Mouse (Mus musculus) embryonic facial prominence, embryonic 11.5 days (tissue): Measurements from ENCODE around the gene Prkar2b. TPM values are rescaled to one million over a fixed set of nuclear protein-coding genes. Genes with fewer than 3 reads are reported as not detected.

Experiments used
- ATAC-seq: fragments of 200-750 bp; cut with Nextera tagmentation; replicated peaks from 2 replicates; pipeline ENCODE4 v1.8.0; 2017; ENCODE audit warnings: low read depth; ENCODE audit not compliant: insufficient number of reproducible peaks, low FRiP score, low TSS enrichment
- DNase-seq: peaks from one replicate; pipeline ENCODE4 v3.0.0-alpha.2; 2015; ENCODE audit warnings: low spot score
- H3K27ac ChIP-seq: fragments of 300-500 bp; sonication (generic); replicated peaks from 2 replicates; pipeline ENCODE4 v1.5.1; 2014; ENCODE audit warnings: mild to moderate bottlenecking, low read depth, low read length, control low read depth
- H3K27me3 ChIP-seq: fragments of 300-500 bp; sonication (generic); 2 replicates; pipeline ENCODE4 v1.6.1; 2014; ENCODE audit warnings: mild to moderate bottlenecking, low read length, moderate library complexity, mixed read lengths; ENCODE audit not compliant: control insufficient read depth, insufficient read depth
- H3K36me3 ChIP-seq: fragments of 300-500 bp; sonication (generic); replicated peaks from 2 replicates; pipeline ENCODE4 v1.6.1; 2014; ENCODE audit warnings: low read depth, mild to moderate bottlenecking, low read length, moderate library complexity, mixed read lengths; ENCODE audit not compliant: control insufficient read depth, insufficient read depth
- H3K4me1 ChIP-seq: fragments of 300-500 bp; sonication (generic); 2 replicates; pipeline ENCODE4 v1.6.1; 2014; ENCODE audit warnings: low read length, mixed read lengths; ENCODE audit not compliant: control insufficient read depth, insufficient read depth
- H3K4me2 ChIP-seq: fragments of 300-500 bp; sonication (generic); 2 replicates; pipeline ENCODE4 v1.6.1; 2014; ENCODE audit warnings: low read depth, mild to moderate bottlenecking, control low read depth, low read length, moderate library complexity
- H3K4me3 ChIP-seq: fragments of 300-500 bp; sonication (generic); 2 replicates; pipeline ENCODE4 v1.5.1; 2014; ENCODE audit warnings: low read depth, low read length, control low read depth
- H3K9ac ChIP-seq: fragments of 300-500 bp; sonication (generic); replicated peaks from 2 replicates; pipeline ENCODE4 v1.6.1; 2014; ENCODE audit warnings: mild to moderate bottlenecking, control low read depth, low read length
- H3K9me3 ChIP-seq: fragments of 300-500 bp; sonication (generic); replicated peaks from 2 replicates; pipeline ENCODE4 v1.6.1; 2016; ENCODE audit warnings: mild to moderate bottlenecking, low read length, inconsistent platforms, mixed read lengths; ENCODE audit not compliant: control insufficient read depth
- WGBS: fragments of 180-500 bp; shearing (Covaris S2); extraction: QIAGEN DNeasy Blood & Tissue Kit; methylation state at CpG from one replicate; pipeline ENCODE4 v1.1.7; 2014; 5-methylcytosine and 5-hydroxymethylcytosine counted together
- polyA plus RNA-seq: library from polyadenylated mRNA; unstranded; fragments of >200 nt; fragmentation: Nextera tagmentation; extraction: Ambion mirVana; gene quantifications from 2 replicates; pipeline ENCODE4 v1.2.1, GENCODE M21; 2014

Gene Prkar2b
- polyA plus RNA-seq, 1 experiment from 2014 or later, result 65.4 TPM

GRCm38 (mm10) chr12:32000464-32000863 lies 60.6 kb downstream of the Prkar2b start:
- ATAC-seq (no peak), DNase-seq (no peak)
- Histone ChIP-seq H3K4me1 (no peaks in the 10 kb centered on the region), H3K27ac (no peak overlapping the region), H3K27me3 (no peaks in the 10 kb centered on the region), H3K9me3 (no peaks in the 10 kb centered on the region), H3K36me3 (no peaks in the 10 kb centered on the region), H3K4me3 (no peak overlapping the region), H3K9ac (no peak overlapping the region), H3K4me2 (no peak overlapping the region)
- 86% methylated on average over 7 of the region's 7 CpGs for WGBS

- 84% methylated on average over 5 of the region's 5 CpGs for WGBS
- Histone ChIP-seq H3K9ac (no peak overlapping the region), H3K4me3 (no peak overlapping the region)
Measured at GRCm38 (mm10) chr12:31998706-31999105, 62.4 kb downstream of the Prkar2b start.

GRCm38 (mm10) chr12:31997328-31997878 lies 63.7 kb downstream of the Prkar2b start:
- no peak for DNase-seq
- H3K4me1 ChIP-seq, result no peaks in the 10 kb centered on the region
- no peak overlapping the region for H3K4me2 ChIP-seq
- no peaks in the 10 kb centered on the region for H3K36me3 ChIP-seq
- 77% methylated on average over 3 of the region's 3 CpGs for WGBS
- H3K9ac ChIP-seq, result no peak overlapping the region
- no peaks in the 10 kb centered on the region for H3K9me3 ChIP-seq
- ATAC-seq, result no peak
- no peak overlapping the region for H3K27ac ChIP-seq
- H3K4me3 ChIP-seq, result no peak overlapping the region
- H3K27me3 ChIP-seq, result no peaks in the 10 kb centered on the region

More at GRCm38 (mm10) chr12:31998706-31999105, 62.4 kb downstream of the Prkar2b start:
- ATAC-seq (no peak), DNase-seq (no peak)
- H3K27ac ChIP-seq, result no peak overlapping the region
- H3K27me3 ChIP-seq, result no peaks in the 10 kb centered on the region
- no peaks in the 10 kb centered on the region for H3K4me1 ChIP-seq
- H3K36me3 ChIP-seq, result no peaks in the 10 kb centered on the region
- no peaks in the 10 kb centered on the region for H3K9me3 ChIP-seq
- no peak overlapping the region for H3K4me2 ChIP-seq

- H3K9ac ChIP-seq, result no peak overlapping the region
- WGBS, result 84% methylated on average over 5 of the region's 5 CpGs
- no peak overlapping the region for H3K4me3 ChIP-seq
- H3K4me1 ChIP-seq, result no peaks in the 10 kb centered on the region
- no peak overlapping the region for H3K27ac ChIP-seq
- H3K9me3 ChIP-seq, result no peaks in the 10 kb centered on the region
- H3K36me3 ChIP-seq, result no peaks in the 10 kb centered on the region
- no peaks in the 10 kb centered on the region for H3K27me3 ChIP-seq
- ATAC-seq, result no peak
- H3K4me2 ChIP-seq, result no peak overlapping the region
- no peak for DNase-seq
Measured at GRCm38 (mm10) chr12:31996877-31997276, 64.2 kb downstream of the Prkar2b start.

GRCm38 (mm10) chr12:31990575-31990974 lies 70.5 kb downstream of the Prkar2b start:
- H3K4me1 ChIP-seq, result no peaks in the 10 kb centered on the region
- H3K36me3 ChIP-seq, result no peaks in the 10 kb centered on the region
- no peaks in the 10 kb centered on the region for H3K9me3 ChIP-seq
- no peak overlapping the region for H3K9ac ChIP-seq
- ATAC-seq, result no peak
- no peaks in the 10 kb centered on the region for H3K27me3 ChIP-seq
- WGBS, result 94% methylated on average over 4 of the region's 4 CpGs
- H3K27ac ChIP-seq, result no peak overlapping the region
- no peak overlapping the region for H3K4me3 ChIP-seq
- no peak for DNase-seq
- H3K4me2 ChIP-seq, result no peak overlapping the region

- Histone ChIP-seq H3K36me3 (no peaks in the 10 kb centered on the region), H3K4me2 (no peak overlapping the region), H3K27me3 (no peaks in the 10 kb centered on the region), H3K9ac (no peak overlapping the region), H3K9me3 (no peaks in the 10 kb centered on the region), H3K4me3 (no peak overlapping the region), H3K27ac (no peak overlapping the region), H3K4me1 (no peaks in the 10 kb centered on the region)
- ATAC-seq, result no peak
- DNase-seq, result no peak
Measured at GRCm38 (mm10) chr12:31989726-31990125, 71.4 kb downstream of the Prkar2b start.

- Histone ChIP-seq H3K27me3 (no peaks in the 10 kb centered on the region), H3K9ac (no peak overlapping the region), H3K36me3 (no peaks in the 10 kb centered on the region), H3K9me3 (no peaks in the 10 kb centered on the region), H3K27ac (no peak overlapping the region), H3K4me2 (no peak overlapping the region), H3K4me1 (no peaks in the 10 kb centered on the region), H3K4me3 (no peak overlapping the region)
- 83% methylated on average over 2 of the region's 2 CpGs for WGBS
- ATAC-seq (no peak), DNase-seq (no peak)
Measured at GRCm38 (mm10) chr12:31986463-31986862, 74.6 kb downstream of the Prkar2b start.

- no peak for ATAC-seq
- 91% methylated on average over 6 of the region's 6 CpGs for WGBS
- DNase-seq, result no peak
- Histone ChIP-seq H3K4me2 (no peak overlapping the region), H3K9me3 (no peaks in the 10 kb centered on the region), H3K27me3 (no peaks in the 10 kb centered on the region), H3K9ac (no peak overlapping the region), H3K4me1 (no peaks in the 10 kb centered on the region), H3K27ac (no peak overlapping the region), H3K36me3 (no peaks in the 10 kb centered on the region), H3K4me3 (no peak overlapping the region)
Measured at GRCm38 (mm10) chr12:31985738-31986137, 75.4 kb downstream of the Prkar2b start.
